Mouse (Mus musculus) heart, postnatal 0 days (tissue): ENCODE measurements around the gene Defa23.
"Not testable (repeated sequence)": the region's sequence is repeated elsewhere in the genome, so short reads cannot be mapped to it uniquely, and the experiment has no call there.

Experiments
- CTCF ChIP-seq: IDR thresholded peaks from 2 replicates; pipeline ENCODE4 v1.5.1; 2016; ENCODE audit warnings: antibody characterized with exemption, control low read depth, low read depth
- EP300 ChIP-seq: IDR thresholded peaks from 2 replicates; pipeline ENCODE4 v1.6.1; 2016; ENCODE audit warnings: antibody characterized with exemption, low read depth

GRCm38 (mm10) chr8:21025245-21025644 lies 29.6 kb upstream of the Defa23 start, which contains the start of gene Defa21:
- TF ChIP-seq CTCF, EP300: not testable (repeated sequence)
